Mouse (Mus musculus) right cerebral cortex, postnatal 14 days (tissue): Measurements from ENCODE around the gene Chst5.

ENCODE experiments used
- DNase-seq: peaks from one replicate; pipeline ENCODE4 v3.0.0; 2022

Chst5 gene

GRCm38 (mm10) chr8:111929648-111930344 lies 19.5 kb upstream of the Chst5 start:
- no peak for DNase-seq

- no peak for DNase-seq
Observed at GRCm38 (mm10) chr8:111924976-111925375, 14.7 kb upstream of the Chst5 start.

- DNase-seq: peak; percentile 46
Observed at GRCm38 (mm10) chr8:111923383-111923804, 13.1 kb upstream of the Chst5 start.

DNA sequence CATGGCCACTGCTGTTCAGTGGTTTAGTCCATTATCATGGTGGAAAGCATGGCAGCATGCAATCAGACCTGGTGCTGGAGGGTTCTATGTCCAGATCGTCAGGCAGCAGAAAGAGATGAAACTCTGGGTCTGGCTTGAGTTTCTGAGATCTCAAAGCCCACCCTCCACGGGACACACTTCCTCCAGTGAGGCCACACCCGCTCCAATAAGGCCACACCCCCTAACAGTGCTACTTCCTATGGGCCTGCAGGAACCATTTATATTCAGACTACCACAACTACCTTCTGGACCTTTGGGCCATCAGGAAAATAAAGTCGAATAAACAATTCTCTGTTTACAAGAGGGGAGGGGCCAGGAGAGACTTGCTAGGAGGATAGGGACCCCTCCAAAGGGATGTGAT lies 10.7 kb upstream of the Chst5 start:
- no peak for DNase-seq

DNA sequence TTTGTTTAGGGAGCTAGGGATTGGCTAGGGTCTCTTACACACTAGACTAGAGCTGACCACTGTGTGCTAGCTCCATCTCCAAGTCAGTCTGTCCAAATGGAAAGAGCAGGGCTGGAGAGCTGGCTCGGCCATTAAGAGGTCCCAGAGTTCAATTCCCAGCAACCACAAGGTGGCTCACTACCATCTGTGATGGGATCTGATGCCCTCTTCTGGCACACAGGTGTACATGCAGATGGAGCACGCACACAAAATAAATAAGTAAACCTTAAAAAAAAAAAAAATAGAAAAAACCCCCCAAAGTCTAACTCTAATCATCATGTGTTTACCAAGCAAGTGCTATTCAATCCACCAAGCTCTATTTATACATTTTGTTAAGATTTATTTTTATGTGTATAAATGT lies 9.4 kb upstream of the Chst5 start:
- no peak for DNase-seq

DNA sequence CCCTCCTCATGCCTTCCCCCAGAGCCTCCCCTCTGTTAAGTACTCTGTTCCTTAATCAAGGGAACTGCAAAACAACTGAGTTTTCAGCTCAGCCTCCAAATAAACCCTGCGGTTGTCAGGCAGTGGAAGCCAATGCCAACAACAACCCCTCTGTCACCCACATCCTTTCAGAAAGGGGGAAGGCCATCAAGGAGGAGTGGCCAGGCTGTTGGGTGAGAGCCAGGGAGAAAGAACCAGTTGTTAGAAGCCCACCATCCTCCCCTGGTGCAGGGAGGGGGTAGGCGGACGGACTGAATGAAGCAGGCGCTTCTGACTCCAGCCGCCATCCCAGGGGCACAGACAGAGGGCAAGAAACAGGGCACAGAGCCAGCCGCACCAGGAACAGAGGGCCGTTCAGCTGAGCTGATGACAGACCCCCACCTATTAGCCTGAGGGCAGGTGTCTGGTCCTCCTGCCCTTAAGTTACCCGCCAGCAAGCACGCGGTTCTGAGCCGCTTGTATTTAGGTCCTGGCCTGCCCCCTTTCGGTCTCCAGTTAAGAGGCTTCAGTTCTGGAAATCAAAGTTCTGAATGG lies 2.7 kb upstream of the Chst5 start:
- DNase-seq: peak; percentile 49

- DNase-seq: no peak
Observed at GRCm38 (mm10) chr8:111911572-111911971, 1.3 kb upstream of the Chst5 start.

GRCm38 (mm10) chr8:111905500-111906121 lies 4.6 kb downstream of the Chst5 start:
- DNase-seq: no peak

DNA sequence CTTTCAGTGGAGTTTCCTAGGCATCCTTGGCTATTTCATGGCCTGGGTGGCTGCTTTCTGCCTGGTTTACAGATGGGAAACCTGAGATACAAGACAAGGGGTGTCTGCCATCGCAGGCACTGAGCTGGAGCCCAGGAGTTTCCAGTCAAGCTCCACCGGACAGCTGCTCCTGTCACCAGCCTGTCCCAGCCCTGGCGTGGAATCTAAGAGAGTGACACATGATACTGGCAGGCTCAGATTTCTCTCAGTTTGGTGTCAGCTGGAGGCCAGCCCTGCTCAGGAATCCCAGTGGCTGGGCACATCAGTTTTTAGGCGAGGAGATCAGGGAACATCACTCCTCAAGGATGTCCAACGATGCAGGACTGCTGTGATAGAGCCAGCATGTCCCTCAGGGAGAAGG lies 8.2 kb downstream of the Chst5 start:
- no peak for DNase-seq

- DNase-seq: no peak
Observed at GRCm38 (mm10) chr8:111898586-111898985, 11.7 kb downstream of the Chst5 start.

DNA sequence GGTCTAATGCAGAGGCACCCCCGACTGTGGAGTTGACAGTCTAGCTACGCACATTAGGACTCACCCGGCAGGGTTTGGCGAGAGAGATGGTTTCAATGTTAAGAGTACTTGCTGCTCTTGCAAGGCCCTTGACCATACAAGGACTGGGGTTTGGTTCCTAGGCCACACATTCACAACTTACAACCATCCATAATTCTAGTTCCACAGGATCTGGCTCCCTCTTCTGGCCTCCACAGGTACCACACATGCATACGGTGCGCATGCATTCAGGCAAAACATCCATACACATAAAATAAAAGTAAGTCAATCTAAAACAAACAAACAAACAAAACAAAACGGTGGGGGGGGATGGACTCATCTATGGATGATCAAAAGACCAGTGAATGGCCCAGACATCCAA lies 15.3 kb downstream of the Chst5 start:
- no peak for DNase-seq

- DNase-seq: no peak
Observed at GRCm38 (mm10) chr8:111892615-111893014, 17.6 kb downstream of the Chst5 start.

GRCm38 (mm10) chr8:111891983-111892382 lies 18.3 kb downstream of the Chst5 start:
- no peak for DNase-seq

- no peak for DNase-seq
Observed at GRCm38 (mm10) chr8:111890911-111891303, 19.3 kb downstream of the Chst5 start.

- no peak for DNase-seq
Observed at GRCm38 (mm10) chr8:111889931-111890910, 20.0 kb downstream of the Chst5 start.

DNA sequence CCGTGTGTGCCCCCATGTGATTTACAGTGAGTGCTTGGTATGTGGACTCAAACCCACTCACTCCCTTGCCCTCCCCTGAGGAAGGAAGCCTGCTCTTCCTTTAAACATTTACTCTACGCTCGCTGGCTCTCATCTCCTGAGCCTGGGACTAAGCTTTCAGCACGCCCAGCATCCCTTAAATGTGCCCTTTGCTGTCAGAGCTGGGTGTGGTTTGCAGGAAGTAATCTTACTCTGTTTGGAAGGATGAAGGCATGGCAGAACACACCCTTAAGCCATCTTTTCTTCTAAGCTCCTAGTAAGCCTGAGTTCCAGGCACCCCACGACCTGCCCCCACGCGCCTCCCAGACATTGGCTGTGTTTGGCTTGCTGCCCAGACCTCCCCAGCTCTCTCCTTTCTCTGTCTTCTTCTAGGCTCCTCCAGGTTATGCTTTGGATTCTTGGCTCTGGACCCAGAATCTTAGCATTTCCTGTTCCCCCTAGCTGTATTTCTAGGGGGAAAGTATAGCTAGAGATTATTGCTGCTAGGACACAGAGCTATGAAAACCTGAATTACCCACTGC lies 22.1 kb downstream of the Chst5 start:
- DNase-seq: no peak

DNA sequence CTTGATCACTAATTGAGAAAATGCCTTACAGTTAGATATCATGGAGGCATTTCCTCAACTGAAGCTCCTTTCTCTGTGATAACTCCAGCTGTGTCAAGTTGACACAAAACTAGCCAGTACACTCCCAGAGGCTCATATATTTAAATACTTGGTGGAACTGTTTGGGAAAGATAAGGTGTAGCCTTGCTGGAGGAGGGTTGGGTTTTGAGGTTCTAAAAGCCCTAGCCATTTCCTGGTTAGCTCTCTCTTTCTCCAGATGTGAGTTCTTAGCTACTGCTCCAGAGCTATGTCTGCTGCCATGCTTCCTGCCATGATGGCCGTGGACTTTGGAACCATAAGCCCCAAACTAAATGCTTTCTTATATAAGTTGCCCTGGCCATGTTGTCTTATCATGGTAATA lies 22.8 kb downstream of the Chst5 start:
- DNase-seq: no peak

- no peak for DNase-seq
Observed at GRCm38 (mm10) chr8:111883615-111884014, 26.6 kb downstream of the Chst5 start.

GRCm38 (mm10) chr8:111881591-111881990 lies 28.7 kb downstream of the Chst5 start:
- peak; percentile 23 for DNase-seq

DNA sequence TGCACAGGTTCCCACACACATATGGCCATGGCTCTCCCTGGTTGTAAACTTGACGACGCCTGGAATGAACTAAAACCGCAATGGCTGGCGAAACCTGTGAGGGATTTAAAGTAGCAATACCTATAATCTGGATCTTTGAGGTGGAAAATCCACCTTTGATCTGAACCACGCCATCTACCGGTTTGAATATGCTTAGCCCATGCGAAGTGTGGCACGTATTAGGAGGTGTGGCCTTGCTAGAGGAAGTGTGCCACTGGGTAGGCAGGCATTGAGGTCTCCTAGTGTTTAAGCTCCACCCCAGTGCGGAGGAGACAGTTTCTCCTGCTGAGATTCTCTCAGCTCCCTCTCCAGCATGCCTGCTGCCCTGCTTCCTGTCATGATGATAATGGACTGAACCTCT lies 32.5 kb downstream of the Chst5 start:
- DNase-seq: no peak

DNA sequence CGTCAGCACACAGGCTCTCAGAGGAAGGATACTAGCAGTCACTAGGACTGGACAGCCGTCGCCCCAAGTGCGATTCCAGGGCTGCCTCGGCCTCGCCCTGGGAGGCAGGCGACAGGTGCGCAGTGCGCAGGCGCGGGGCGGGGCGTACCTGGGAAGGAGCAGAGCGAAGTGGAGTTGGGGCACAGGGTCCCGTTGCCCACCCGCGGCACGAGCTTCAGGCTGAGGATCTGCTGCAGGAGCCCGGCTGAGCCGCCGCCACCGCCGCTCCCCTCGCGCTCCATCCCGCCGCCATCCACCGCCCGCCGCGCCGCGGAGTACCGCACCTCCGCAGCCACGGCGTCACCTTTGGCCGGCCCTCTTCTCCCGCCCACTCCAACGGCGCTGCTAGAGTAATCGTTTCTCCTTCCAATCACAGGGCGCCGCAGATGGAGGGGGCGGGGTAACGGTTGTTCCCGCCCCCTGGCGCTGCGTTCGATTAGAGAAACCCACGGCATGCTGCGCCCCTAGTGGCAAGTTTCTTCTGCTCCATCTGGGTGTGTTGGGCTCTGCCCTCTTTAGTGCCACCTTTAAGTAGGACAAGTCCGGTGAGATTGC lies 33.8 kb downstream of the Chst5 start, which contains the start of gene Tmem170:
Gene Tmem170 (minus strand): TSS at position 396 of the 594 bp plus-strand sequence.
- peak; percentile 98 for DNase-seq

DNA sequence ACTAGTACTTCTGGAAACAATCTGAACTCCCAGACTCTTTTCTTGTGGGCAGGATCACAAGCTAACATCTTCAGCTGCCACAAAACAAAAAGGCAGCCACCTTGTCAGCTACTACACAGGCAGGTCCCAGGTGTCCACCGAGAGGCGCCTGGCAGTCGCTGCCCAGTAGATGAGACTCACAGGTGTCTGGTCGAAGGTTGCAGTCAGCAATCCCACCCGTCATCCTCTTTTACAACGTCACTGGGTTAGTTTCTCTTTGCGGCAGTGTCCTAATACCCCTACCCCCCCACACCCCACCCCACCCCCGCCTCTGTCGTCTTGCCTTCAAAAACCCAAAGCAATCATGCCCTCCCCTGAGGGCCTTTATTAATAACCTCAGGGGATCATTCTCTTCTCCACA lies 34.5 kb downstream of the Chst5 start:
- no peak for DNase-seq
